Mouse (Mus musculus) E14TG2a.4 (cell line): Measurements from ENCODE around the gene Plbd1.

Experiments used
- H3K27me3 ChIP-seq: 2 replicates; pipeline ENCODE4 v1.6.1; 2014; ENCODE audit warnings: low read length, control low read depth; ENCODE audit not compliant: insufficient read depth
- H3K36me3 ChIP-seq: 2 replicates; pipeline ENCODE4 v1.6.1; 2014; ENCODE audit warnings: low read length, control low read depth; ENCODE audit not compliant: insufficient read depth
- H3K4me1 ChIP-seq: replicated peaks from 2 replicates; pipeline ENCODE4 v1.6.1; 2014; ENCODE audit warnings: low read depth, low read length, control low read depth
- H3K4me3 ChIP-seq: replicated peaks from 2 replicates; pipeline ENCODE4 v1.5.1; 2014; ENCODE audit warnings: mild to moderate bottlenecking, low read length
- H3K9me3 ChIP-seq: 2 replicates; pipeline ENCODE4 v1.6.1; 2014; ENCODE audit warnings: low read length, control low read depth
- CTCF ChIP-seq: conservative IDR thresholded peaks from 2 replicates; pipeline ENCODE4 v1.5.1; 2014; ENCODE audit warnings: low read length
- NANOG ChIP-seq: IDR thresholded peaks from 2 replicates; pipeline ENCODE4 v1.6.1; 2014; ENCODE audit warnings: borderline replicate concordance, low read length, mixed read lengths
- POU5F1 ChIP-seq: IDR thresholded peaks from 2 replicates; pipeline ENCODE4 v1.6.1; 2014; ENCODE audit warnings: low read length, borderline replicate concordance

The Plbd1 gene

GRCm38 (mm10) chr6:136625421-136625820, 36.3 kb downstream of the Plbd1 start:
- H3K27me3 ChIP-seq, result no peaks in the 10 kb centered on the region
- no peak overlapping the region for H3K4me3 ChIP-seq
- TF ChIP-seq POU5F1, result no peak
- TF ChIP-seq CTCF, result no peak
- no peak for TF ChIP-seq NANOG

GRCm38 (mm10) chr6:136620361-136621139, 41.2 kb downstream of the Plbd1 start:
- no peaks in the 10 kb centered on the region for H3K36me3 ChIP-seq
- H3K27me3 ChIP-seq, result no peaks in the 10 kb centered on the region
- TF ChIP-seq POU5F1, result no peak
- TF ChIP-seq CTCF, result peak; percentile 65
- no peaks in the 10 kb centered on the region for H3K9me3 ChIP-seq
- no peak overlapping the region for H3K4me3 ChIP-seq
- peaks cover 15% of the 10 kb centered on the region for H3K4me1 ChIP-seq

More at GRCm38 (mm10) chr6:136625421-136625820, 36.3 kb downstream of the Plbd1 start:
- no peaks in the 10 kb centered on the region for H3K36me3 ChIP-seq
- H3K4me1 ChIP-seq, result peaks cover 23% of the 10 kb centered on the region
- H3K9me3 ChIP-seq, result no peaks in the 10 kb centered on the region

- no peaks in the 10 kb centered on the region for H3K27me3 ChIP-seq
- H3K36me3 ChIP-seq, result peaks cover 20% of the 10 kb centered on the region
- no peak overlapping the region for H3K4me3 ChIP-seq
- no peaks in the 10 kb centered on the region for H3K9me3 ChIP-seq
- TF ChIP-seq POU5F1 (no peak), NANOG (no peak), CTCF (no peak)
- peaks cover 18% of the 10 kb centered on the region for H3K4me1 ChIP-seq
These were observed 47.6 kb downstream of the Plbd1 start for GRCm38 (mm10) chr6:136614156-136614555.

GRCm38 (mm10) chr6:136612312-136612711, 49.4 kb downstream of the Plbd1 start:
- peaks cover 36% of the 10 kb centered on the region for H3K36me3 ChIP-seq
- no peaks in the 10 kb centered on the region for H3K9me3 ChIP-seq
- TF ChIP-seq NANOG (no peak), CTCF (peak; percentile 93), POU5F1 (no peak)
- peaks cover 18% of the 10 kb centered on the region for H3K4me1 ChIP-seq
- no peaks in the 10 kb centered on the region for H3K27me3 ChIP-seq
- H3K4me3 ChIP-seq, result no peak overlapping the region

GRCm38 (mm10) chr6:136611351-136612215, 50.1 kb downstream of the Plbd1 start:
- Histone ChIP-seq H3K9me3 (no peaks in the 10 kb centered on the region), H3K4me1 (peaks cover 18% of the 10 kb centered on the region), H3K36me3 (peaks cover 43% of the 10 kb centered on the region), H3K4me3 (no peak overlapping the region), H3K27me3 (no peaks in the 10 kb centered on the region)
- TF ChIP-seq POU5F1 (no peak), CTCF (no peak), NANOG (no peak)

- TF ChIP-seq CTCF (no peak), NANOG (no peak), POU5F1 (no peak)
- Histone ChIP-seq H3K36me3 (peaks cover 93% of the 10 kb centered on the region), H3K27me3 (no peaks in the 10 kb centered on the region), H3K4me3 (no peak overlapping the region), H3K9me3 (no peaks in the 10 kb centered on the region), H3K4me1 (no peaks in the 10 kb centered on the region)
These were observed 59.1 kb downstream of the Plbd1 start for GRCm38 (mm10) chr6:136602601-136603000.

GRCm38 (mm10) chr6:136594541-136594940, 67.2 kb downstream of the Plbd1 start:
- no peaks in the 10 kb centered on the region for H3K4me1 ChIP-seq
- H3K36me3 ChIP-seq, result peaks cover 84% of the 10 kb centered on the region
- no peaks in the 10 kb centered on the region for H3K9me3 ChIP-seq
- no peak for TF ChIP-seq CTCF
- no peak overlapping the region for H3K4me3 ChIP-seq
- no peaks in the 10 kb centered on the region for H3K27me3 ChIP-seq

GRCm38 (mm10) chr6:136590739-136591138, 71.0 kb downstream of the Plbd1 start:
- H3K9me3 ChIP-seq, result no peaks in the 10 kb centered on the region
- H3K36me3 ChIP-seq, result peaks cover 81% of the 10 kb centered on the region
- TF ChIP-seq CTCF (no peak), NANOG (no peak), POU5F1 (no peak)

More at GRCm38 (mm10) chr6:136590739-136591138, 71.0 kb downstream of the Plbd1 start:
- H3K27me3 ChIP-seq, result no peaks in the 10 kb centered on the region
- no peaks in the 10 kb centered on the region for H3K4me1 ChIP-seq
- H3K4me3 ChIP-seq, result no peak overlapping the region
